Mouse (Mus musculus): Measurements from ENCODE around the gene Hnmt. TPM values are rescaled to one million over a fixed set of nuclear protein-coding genes. Genes with fewer than 3 reads are reported as not detected.

Gene Hnmt
- total and polyA plus RNA-seq, 3 experiments: 0.13 to 0.64 TPM; not detected in 1

- Histone ChIP-seq H3K27me3 (replicated peaks) (no peaks in the 10 kb centered on the region), H3K79me2 (replicated peaks; ENCODE audit: control insufficient read depth, extremely low read depth, insufficient read depth, poor library complexity, severe bottlenecking) (no peaks in the 10 kb centered on the region)
These were observed 41.7 kb upstream of the Hnmt start for GRCm38 (mm10) chr2:24090921-24091320.

GRCm38 (mm10) chr2:24050459-24050858 lies 1.3 kb upstream of the Hnmt start:
- Histone ChIP-seq H3K36me3 (replicated peaks in 1 of 2; ENCODE audit: control insufficient read depth in 1 of 2, insufficient read depth in 1 of 2, low read length in 1 of 2) (no peaks in the 10 kb centered on the region), H3K4me1 (ENCODE audit: control insufficient read depth in 1 of 2, insufficient read depth in 2 of 2) (no peaks in the 10 kb centered on the region), H3K4me3 (replicated peaks in 1 of 3; ENCODE audit: low read depth in 2 of 3, low read length in 2 of 3, poor library complexity in 1 of 3) (no peak overlapping the region), H3K27ac (ENCODE audit: insufficient read depth, low read depth) (no peak overlapping the region), H3K9ac (ENCODE audit: insufficient read depth, low read depth) (no peak overlapping the region), H3K27me3 (replicated peaks) (no peaks in the 10 kb centered on the region), H3K9me3 (replicated peaks; ENCODE audit: low read length) (no peaks in the 10 kb centered on the region), H3K4me2 (ENCODE audit: insufficient read depth, low read depth, poor library complexity, severe bottlenecking) (no peak overlapping the region), H3K79me2 (replicated peaks; ENCODE audit: control insufficient read depth, extremely low read depth, insufficient read depth, poor library complexity, severe bottlenecking) (no peaks in the 10 kb centered on the region)
- TF ChIP-seq IRF4 (IDR thresholded peaks at IDR 0.05; ENCODE audit: low read depth, low read length) (no peak), CHD2 (IDR thresholded peaks at IDR 0.05; ENCODE audit: low read length) (no peak), JUN (IDR thresholded peaks at IDR 0.05; ENCODE audit: insufficient read depth, low read depth, low read length) (no peak), MEF2A (IDR thresholded peaks at IDR 0.05; ENCODE audit: borderline replicate concordance, low read depth, low read length) (no peak), SIN3A (IDR thresholded peaks at IDR 0.05; ENCODE audit: low read length) (no peak), GABPA (IDR thresholded peaks at IDR 0.05; ENCODE audit: insufficient replicate concordance, low read depth, low read length) (no peak), CTCF (conservative IDR thresholded peaks at IDR 0.05 in 1 of 2, IDR thresholded peaks at IDR 0.05 in 1 of 2; ENCODE audit: low read depth in 2 of 2, low read length in 2 of 2) (no peak), POLR2AphosphoS2 (IDR thresholded peaks at IDR 0.05; ENCODE audit: low read depth, low read length) (no peak), ZNF384 (IDR thresholded peaks at IDR 0.05; ENCODE audit: low read depth, low read length) (no peak), MAX (IDR thresholded peaks at IDR 0.05; ENCODE audit: low read length) (no peak), ZC3H11A (IDR thresholded peaks at IDR 0.05; ENCODE audit: low read depth, low read length) (no peak)
- in situ Hi-C loops (cut with MboI; ENCODE audit: low pct_ligation_motif_present, low pct_unique_long_range_greater_than_20kb, low sequenced_read_pairs): no loop called here
- dilution Hi-C loops (cut with MboI; ENCODE audit: extremely low pct_ligation_motif_present, extremely low pct_unique_long_range_greater_than_20kb, low sequenced_read_pairs): no loop called here
- DNase-seq (ENCODE audit: extremely low read depth): no peak

More at GRCm38 (mm10) chr2:24090921-24091320, 41.7 kb upstream of the Hnmt start:
- no peak overlapping the region for H3K4me3 ChIP-seq (replicated peaks in 1 of 3; ENCODE audit: low read depth in 2 of 3, low read length in 2 of 3, poor library complexity in 1 of 3)
- TF ChIP-seq NELFE (IDR thresholded peaks at IDR 0.05; ENCODE audit: low read depth, low read length) (no peak), GABPA (IDR thresholded peaks at IDR 0.05; ENCODE audit: insufficient replicate concordance, low read depth, low read length) (no peak), ZMIZ1 (IDR thresholded peaks at IDR 0.05; ENCODE audit: low read depth, low read length) (no peak), MAX (IDR thresholded peaks at IDR 0.05; ENCODE audit: low read length) (no peak), ZKSCAN1 (IDR thresholded peaks at IDR 0.05; ENCODE audit: borderline replicate concordance, low read depth, low read length) (no peak), SIN3A (IDR thresholded peaks at IDR 0.05; ENCODE audit: low read length) (no peak), JUN (IDR thresholded peaks at IDR 0.05; ENCODE audit: insufficient read depth, low read depth, low read length) (no peak), ELF1 (IDR thresholded peaks at IDR 0.05; ENCODE audit: low read depth, low read length) (no peak), MXI1 (IDR thresholded peaks at IDR 0.05; ENCODE audit: low read depth, low read length) (no peak), CTCF (conservative IDR thresholded peaks at IDR 0.05 in 1 of 2, IDR thresholded peaks at IDR 0.05 in 1 of 2; ENCODE audit: low read depth in 2 of 2, low read length in 2 of 2) (no peak), TBP (conservative IDR thresholded peaks at IDR 0.05; ENCODE audit: low read depth, low read length) (no peak), POLR2AphosphoS2 (IDR thresholded peaks at IDR 0.05; ENCODE audit: low read depth, low read length) (no peak), ETS1 (conservative IDR thresholded peaks at IDR 0.05; ENCODE audit: low read depth, low read length) (no peak), MEF2A (IDR thresholded peaks at IDR 0.05; ENCODE audit: borderline replicate concordance, low read depth, low read length) (no peak), EP300 (IDR thresholded peaks at IDR 0.05; ENCODE audit: low read length) (no peak), TCF12 (IDR thresholded peaks at IDR 0.05; ENCODE audit: low read depth, low read length) (no peak), NRF1 (IDR thresholded peaks at IDR 0.05; ENCODE audit: low read depth, low read length) (no peak), MAFK (IDR thresholded peaks at IDR 0.05; ENCODE audit: insufficient replicate concordance, low read length) (no peak), ZC3H11A (IDR thresholded peaks at IDR 0.05; ENCODE audit: low read depth, low read length) (no peak), JUND (conservative IDR thresholded peaks at IDR 0.05; ENCODE audit: low read depth, low read length) (no peak)
- no peaks in the 10 kb centered on the region for H3K9me3 ChIP-seq (replicated peaks; ENCODE audit: low read length)
- H3K9ac ChIP-seq (ENCODE audit: insufficient read depth, low read depth): no peak overlapping the region
- H3K4me2 ChIP-seq (ENCODE audit: insufficient read depth, low read depth, poor library complexity, severe bottlenecking): no peak overlapping the region
- H3K4me1 ChIP-seq (ENCODE audit: control insufficient read depth in 1 of 2, insufficient read depth in 2 of 2): no peaks in the 10 kb centered on the region
- no peak overlapping the region for H3K27ac ChIP-seq (ENCODE audit: insufficient read depth, low read depth)
- dilution Hi-C loops (cut with MboI; ENCODE audit: extremely low pct_ligation_motif_present, extremely low pct_unique_long_range_greater_than_20kb, low sequenced_read_pairs): no loop called here
- DNase-seq (ENCODE audit: extremely low read depth): no peak
- H3K36me3 ChIP-seq (replicated peaks in 1 of 2; ENCODE audit: control insufficient read depth in 1 of 2, insufficient read depth in 1 of 2, low read length in 1 of 2): no peaks in the 10 kb centered on the region
- in situ Hi-C loops (cut with MboI; ENCODE audit: low pct_ligation_motif_present, low pct_unique_long_range_greater_than_20kb, low sequenced_read_pairs): no loop called here

All from CH12.LX (cell line).